ENCODE assay signal across 7 mouse cellular contexts in genomic region chr9:46061696-46062425, GRCm38 (mm10). TPM values are rescaled to one million over a fixed set of nuclear protein-coding genes. Genes with fewer than 3 reads are reported as not detected.
A peak's percentile ranks its signal among the peaks of the same experiment; 100 is the strongest.
DNase-seq lines count a peak whose midpoint lies in the region.

No protein-coding gene starts in this region.

- intact Hi-C loops in heart, postnatal 10 days (cut with DNase I): no loop called here

- DNase-seq in layer of hippocampus, postnatal 10 days (ENCODE audit: low spot score in 2 of 2): peak; percentile 42 to 50
- DNase-seq in layer of hippocampus, postnatal 36 days: no peak
- peak; percentile 52 for DNase-seq in cerebellum, adult 9-10 months
- peak; percentile 33 to 38 for DNase-seq in heart, postnatal 10 days
- peak; percentile 50 for DNase-seq in lung, postnatal 25 days (ENCODE audit: low spot score)
- no peak for DNase-seq in embryo, embryonic 9.5 days (ENCODE audit: extremely low spot score)
- DNase-seq in ovary, postnatal 14 days (ENCODE audit: low spot score): no peak

RNA-seq across cellular contexts. Expression of gene Sik3, which starts 49.2 kb away (rescaled TPM):
- total RNA-seq in layer of hippocampus, postnatal 10 days (2021): 10 to 100 TPM; 83.8 to 85.0 TPM
- total RNA-seq in layer of hippocampus, postnatal 36 days (2021): 100 to 1,000 TPM; 129 to 141 TPM
- total RNA-seq in heart, postnatal 10 days (2021): 10 to 100 TPM; 61.8 to 72.7 TPM

RNA-seq across cellular contexts. Expression of gene Pafah1b2, which starts 49.4 kb away (rescaled TPM):
- total RNA-seq in layer of hippocampus, postnatal 10 days (2021): 100 to 1,000 TPM; 245 to 256 TPM
- 100 to 1,000 TPM; 227 to 234 TPM for total RNA-seq in layer of hippocampus, postnatal 36 days (2021)
- 10 to 100 TPM; 85.1 to 87.3 TPM for total RNA-seq in heart, postnatal 10 days (2021)

Comparison
In these comparisons a context has a peak if more than half of its experiments do, and no peak if none do; other contexts are left out.
1. DNase-seq: peak in layer of hippocampus, postnatal 10 days (2 of 2), cerebellum, adult 9-10 months (single experiment), heart, postnatal 10 days (2 of 2) and lung, postnatal 25 days (single experiment); none in layer of hippocampus, postnatal 36 days (0 of 2), embryo, embryonic 9.5 days (single experiment) and ovary, postnatal 14 days (single experiment).